Mouse (Mus musculus) erythroblast, adult 5-6 weeks (primary cell): ENCODE measurements at regions not wholly inside any gene's neighbourhood (a gene's known extent, or its start where the extent isn't known, plus 50 kb on each side); places are given as distances from the start of the nearest gene placed in this dataset.
A peak's percentile ranks its signal among the peaks of the same experiment; 100 is the strongest.
"Not testable (repeated sequence)": the region's sequence is repeated elsewhere in the genome, so short reads cannot be mapped to it uniquely, and the experiment has no call there.

ENCODE experiments used
- ATAC-seq: replicated peaks from 2 replicates; pipeline ENCODE4 v1.8.0; 2016; ENCODE audit warnings: moderate number of reproducible peaks, mild to moderate bottlenecking, moderate TSS enrichment, inconsistent platforms; ENCODE audit not compliant: poor library complexity, low FRiP score, severe bottlenecking

GRCm38 (mm10) chrX:93888480-93888879 is 56.5 kb upstream of the Pdk3 start:
- ATAC-seq = no peak

- no peak for ATAC-seq
Measured at GRCm38 (mm10) chrX:93888966-93889365, 57.0 kb upstream of the Pdk3 start.

DNA sequence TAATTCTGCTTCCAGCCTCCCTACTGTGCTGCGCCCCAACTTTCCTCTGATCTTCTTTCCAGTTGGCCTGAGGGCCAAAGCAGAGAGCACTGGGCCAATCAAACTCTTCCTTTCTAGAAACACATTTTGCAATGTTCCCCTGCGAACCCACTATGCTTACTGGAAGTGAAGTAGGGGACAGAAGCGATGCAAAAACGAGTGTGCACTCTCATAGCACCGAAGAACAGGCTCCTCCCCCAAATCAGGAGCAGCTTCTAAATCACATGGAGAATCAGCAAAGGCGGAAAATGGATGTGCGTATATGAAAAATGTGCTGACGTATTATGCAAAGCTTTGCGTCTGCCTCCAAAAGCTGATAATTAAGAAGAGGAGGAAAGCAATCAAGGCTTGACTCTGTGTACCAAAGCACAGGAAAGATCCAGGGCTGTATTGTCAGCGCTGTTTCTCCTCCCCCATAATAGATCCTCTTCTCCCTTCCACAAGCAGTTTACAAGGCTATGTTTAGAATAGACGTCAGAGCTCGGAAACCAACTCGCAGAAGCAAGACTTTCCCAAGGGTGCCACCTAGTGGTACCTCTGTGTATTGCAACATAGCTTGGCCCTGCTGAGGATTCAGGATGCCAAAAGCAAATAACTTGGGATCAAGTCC is 57.5 kb upstream of the Pdk3 start:
- ATAC-seq = peak; percentile 82

DNA sequence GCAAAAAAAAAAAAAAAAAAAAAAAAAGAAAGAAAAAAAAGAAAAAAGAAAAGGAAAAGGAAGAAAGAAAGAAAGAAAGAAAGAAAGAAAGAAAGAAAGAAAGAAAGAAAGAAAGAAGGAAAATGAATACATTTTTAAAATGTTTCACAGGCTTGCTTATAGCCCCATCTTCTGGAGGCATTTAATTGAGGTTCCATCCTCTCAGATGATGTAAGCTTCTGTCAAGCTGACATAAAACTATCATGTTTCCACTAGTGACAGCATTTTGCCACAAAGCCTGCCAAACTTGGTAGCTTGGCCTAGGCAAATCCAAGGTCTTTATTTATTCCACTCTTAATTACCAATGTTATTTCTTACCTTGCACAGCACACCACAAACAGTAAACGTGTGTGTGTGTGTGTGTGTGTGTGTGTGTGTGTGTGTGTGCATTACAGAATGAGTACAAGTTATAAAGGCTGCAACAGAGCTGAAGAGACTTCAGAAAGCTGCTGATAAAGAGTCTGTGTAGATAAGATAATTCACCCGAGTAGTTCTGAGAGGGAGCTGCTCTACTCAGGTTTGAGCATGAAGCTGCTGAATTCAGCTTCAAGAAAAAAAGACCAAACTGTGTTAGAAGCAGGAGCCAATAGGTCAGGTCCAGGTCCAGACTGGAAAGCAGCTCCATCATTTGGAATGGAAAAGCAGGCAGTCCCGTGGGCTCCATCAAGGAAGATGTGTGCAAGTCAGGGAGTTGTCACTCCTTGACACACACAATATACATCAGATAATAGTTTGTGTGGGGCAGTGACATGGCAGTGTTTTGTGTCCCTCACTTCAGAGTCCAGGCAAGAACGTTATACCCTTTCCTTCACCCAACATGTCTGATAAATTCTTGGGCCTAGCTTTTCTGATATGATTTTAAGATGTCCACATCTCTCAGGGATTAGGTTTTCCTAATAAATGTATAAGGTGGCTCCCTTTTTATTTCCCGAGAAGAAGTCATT is 65.1 kb upstream of the Pdk3 start:
- ATAC-seq = peak; percentile 46

GRCm38 (mm10) chrX:93903209-93903608 is 65.2 kb upstream of the AU015836 start:
- no peak for ATAC-seq

DNA sequence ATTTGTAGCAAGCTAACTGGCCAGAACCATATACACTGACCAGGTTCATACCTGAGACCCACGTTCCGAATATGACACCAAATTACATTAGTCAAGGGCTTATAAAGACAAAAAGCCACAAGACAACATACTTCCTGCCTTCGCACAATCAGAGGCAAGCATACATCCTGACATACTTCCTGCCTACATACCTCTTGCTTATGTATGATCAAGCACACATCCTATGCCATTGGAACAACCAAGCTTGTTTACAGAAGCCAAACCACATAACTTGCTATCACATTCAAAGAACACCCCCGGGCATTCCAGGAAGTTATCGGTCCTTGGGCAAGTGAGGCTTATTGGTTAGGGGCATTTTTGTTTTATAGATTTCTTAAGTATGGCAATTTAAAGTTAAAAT is 62.9 kb upstream of the AU015836 start:
- ATAC-seq = no peak

- peak; percentile 80 for ATAC-seq
Measured at GRCm38 (mm10) chrX:93911087-93911840, 57.2 kb upstream of the AU015836 start.

DNA sequence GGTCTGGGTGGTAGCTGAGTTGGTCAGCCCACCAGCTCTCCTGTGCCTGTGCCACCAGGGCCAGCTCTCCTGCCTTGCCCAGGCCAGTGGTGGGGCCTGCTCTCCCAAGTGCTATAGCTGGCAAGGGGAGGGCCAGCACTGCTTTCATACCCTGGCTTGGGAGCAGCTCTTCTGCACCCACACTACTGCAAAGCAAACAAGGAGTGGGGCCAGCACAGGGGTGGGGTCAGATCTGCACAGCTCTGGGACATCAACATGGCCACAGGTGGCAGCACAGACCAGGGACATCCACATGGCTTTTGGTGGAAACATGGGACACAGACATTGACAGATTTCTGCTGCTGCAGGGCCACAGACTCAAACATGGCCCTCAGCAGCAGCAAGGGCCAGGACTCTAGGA is 52.9 kb upstream of the AU015836 start:
- no peak for ATAC-seq

- not testable (repeated sequence) for ATAC-seq
Measured at GRCm38 (mm10) chrX:93917367-93917766, 51.1 kb upstream of the AU015836 start.
